Mouse (Mus musculus): ENCODE data around the gene Smpdl3b.

- TF ChIP-seq POLR2A (IDR thresholded peaks at IDR 0.05; ENCODE audit: extremely low read depth, insufficient read depth, low read length) (no peak), CTCF (IDR thresholded peaks at IDR 0.05; ENCODE audit: low read depth, low read length) (no peak)
Observed at GRCm38 (mm10) chr4:132803876-132804275, 46.8 kb upstream of the Smpdl3b start.
